Mouse (Mus musculus): ENCODE results near the gene Pitpnc1.

DNA sequence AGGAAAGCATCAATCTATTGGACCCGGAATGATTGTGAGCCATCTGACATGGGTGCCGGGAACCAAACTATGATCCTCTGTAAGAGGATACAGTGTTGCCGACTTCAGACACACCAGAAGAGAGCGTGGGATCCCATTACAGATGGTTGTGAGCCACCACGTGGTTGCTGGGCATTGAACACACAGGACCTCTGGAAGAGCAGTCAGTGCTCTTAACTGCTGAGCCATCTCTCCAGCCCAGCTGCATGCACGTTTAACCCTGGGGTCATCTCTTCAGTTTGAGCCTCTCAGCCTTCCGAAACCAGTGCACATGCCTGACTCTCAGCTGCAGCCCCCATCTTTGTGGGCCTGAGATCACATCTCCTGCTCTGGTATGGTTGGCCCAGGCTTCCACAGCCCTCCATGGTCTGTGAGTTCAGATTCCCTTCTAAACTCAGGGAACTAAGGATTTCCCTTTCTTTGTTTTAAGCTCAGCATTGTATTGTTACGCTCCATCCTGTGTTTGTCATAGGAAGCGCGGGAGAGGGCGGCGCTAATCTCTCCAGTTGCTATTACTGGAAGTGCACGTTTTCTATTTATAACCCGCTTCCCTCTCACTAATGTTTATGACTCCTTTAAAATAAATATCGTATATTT is 135.5 kb downstream of the Pitpnc1 start:
- TF ChIP-seq POLR2A (IDR thresholded peaks at IDR 0.05; ENCODE audit: low read depth, low read length) (no peak), CTCF (conservative IDR thresholded peaks at IDR 0.05 in 1 of 2, IDR thresholded peaks at IDR 0.05 in 1 of 2; ENCODE audit: low read depth in 2 of 2, low read length in 2 of 2) (no peak), ZNF384 (IDR thresholded peaks at IDR 0.05; ENCODE audit: low read depth, low read length) (no peak), UBTF (IDR thresholded peaks at IDR 0.05; ENCODE audit: low read depth, low read length) (no peak), RAD21 (IDR thresholded peaks at IDR 0.05; ENCODE audit: low read depth, low read length) (no peak), TCF12 (IDR thresholded peaks at IDR 0.05; ENCODE audit: low read depth, low read length) (no peak), KAT2A (IDR thresholded peaks at IDR 0.05; ENCODE audit: insufficient replicate concordance, low read length) (no peak), MAFK (IDR thresholded peaks at IDR 0.05; ENCODE audit: insufficient replicate concordance, low read length) (no peak), TBP (conservative IDR thresholded peaks at IDR 0.05; ENCODE audit: low read depth, low read length) (no peak), ZMIZ1 (IDR thresholded peaks at IDR 0.05; ENCODE audit: low read depth, low read length) (no peak), MYC (IDR thresholded peaks at IDR 0.05; ENCODE audit: low read depth, low read length) (no peak), POLR2AphosphoS2 (IDR thresholded peaks at IDR 0.05; ENCODE audit: low read depth, low read length) (no peak), HCFC1 (IDR thresholded peaks at IDR 0.05; ENCODE audit: low read depth, low read length) (no peak), BHLHE40 (IDR thresholded peaks at IDR 0.05; ENCODE audit: low read depth, low read length) (no peak)
